Mouse (Mus musculus): ENCODE results near the gene Mrpl50. TPM values are rescaled to one million over a fixed set of nuclear protein-coding genes. Genes with fewer than 3 reads are reported as not detected.
A peak's percentile ranks its signal among the peaks of the same experiment; 100 is the strongest.

Gene Mrpl50
- polyA plus RNA-seq (2015; fragmentation: Nextera tagmentation; extraction: Ambion mirVana): 85.6 and 91.3 TPM in 2 replicates

GRCm38 (mm10) chr4:49520572-49521340, at the start of gene Mrpl50, which contains the start of gene Zfp189:
Mrpl50 (minus strand) TSS chr4:49521093.
Zfp189 (plus strand) TSS chr4:49521176.
- H3K4me2 ChIP-seq: peak within 1 kb of the TSS; percentile 66
- peak within 1 kb of the TSS; percentile 68 for H3K9ac ChIP-seq
- H3K36me3 ChIP-seq: 0 out of 2 replicates have a peak, but pooled peaks cover 6% of the 10 kb centered on the region
- H3K4me1 ChIP-seq: peaks cover 6% of the 10 kb centered on the region; the same call in 1 of the 2 replicates
- H3K27me3 ChIP-seq (replicated peaks): no peaks in the 10 kb centered on the region
- H3K9me3 ChIP-seq: no peaks in the 10 kb centered on the region
- H3K4me3 ChIP-seq (replicated peaks): peak within 1 kb of the TSS; percentile 77
- ATAC-seq (ENCODE audit: insufficient read depth, low FRiP score, low read depth): peak; percentile 99
- under 1% methylated on average over 41 of the region's 41 CpGs for WGBS
- H3K27ac ChIP-seq: peak within 1 kb of the TSS; percentile 59

DNA sequence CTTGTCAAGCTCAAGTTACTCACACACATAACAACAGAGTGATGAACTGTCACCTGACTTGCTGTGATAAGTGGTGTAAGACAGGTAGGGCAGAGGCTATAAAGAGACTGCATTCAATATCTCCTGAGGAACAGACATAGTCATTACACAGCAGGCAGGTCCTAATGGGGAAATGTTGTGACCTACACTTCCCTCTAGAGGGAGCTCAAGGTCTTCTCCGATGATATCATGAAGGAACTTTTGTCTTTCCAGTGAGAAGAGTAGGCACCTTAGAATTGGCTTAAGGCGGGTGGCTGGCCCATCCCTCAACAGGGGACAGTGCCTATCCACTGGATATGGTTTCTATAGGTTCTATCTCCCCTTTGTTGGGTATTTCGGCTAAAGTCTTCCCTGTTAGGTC, 46.7 kb upstream of the Mrpl50 start:
- no peaks in the 10 kb centered on the region for H3K9me3 ChIP-seq
- no peaks in the 10 kb centered on the region for H3K27me3 ChIP-seq (replicated peaks)
- 16% methylated on average over 3 of the region's 3 CpGs for WGBS
- H3K9ac ChIP-seq: no peak overlapping the region
- no peaks in the 10 kb centered on the region for H3K4me1 ChIP-seq
- no peak overlapping the region for H3K27ac ChIP-seq
- peak; percentile 58 for ATAC-seq (ENCODE audit: insufficient read depth, low FRiP score, low read depth)
- no peak overlapping the region for H3K4me3 ChIP-seq (replicated peaks)
- no peak overlapping the region for H3K4me2 ChIP-seq
- no peaks in the 10 kb centered on the region for H3K36me3 ChIP-seq

GRCm38 (mm10) chr4:49559915-49560772, 39.3 kb upstream of the Mrpl50 start:
- ATAC-seq (ENCODE audit: insufficient read depth, low FRiP score, low read depth): peak; percentile 66; the same call in 1 of the 2 replicates

GRCm38 (mm10) chr4:49558181-49558580, 37.3 kb upstream of the Mrpl50 start:
- Histone ChIP-seq H3K9me3 (no peaks in the 10 kb centered on the region), H3K4me3 (replicated peaks) (no peak overlapping the region), H3K36me3 (no peaks in the 10 kb centered on the region), H3K4me2 (no peak overlapping the region), H3K27me3 (replicated peaks) (no peaks in the 10 kb centered on the region), H3K4me1 (no peaks in the 10 kb centered on the region), H3K9ac (no peak overlapping the region), H3K27ac (no peak overlapping the region)
- no peak for ATAC-seq (ENCODE audit: insufficient read depth, low FRiP score, low read depth)
- WGBS: 55% methylated on average over 2 of the region's 2 CpGs

More at GRCm38 (mm10) chr4:49559915-49560772, 39.3 kb upstream of the Mrpl50 start:
- H3K4me2 ChIP-seq: no peak overlapping the region
- H3K27me3 ChIP-seq (replicated peaks): no peaks in the 10 kb centered on the region
- WGBS: 65% methylated on average over 20 of the region's 20 CpGs
- no peak overlapping the region for H3K27ac ChIP-seq
- no peaks in the 10 kb centered on the region for H3K9me3 ChIP-seq
- no peaks in the 10 kb centered on the region for H3K4me1 ChIP-seq
- no peak overlapping the region for H3K4me3 ChIP-seq (replicated peaks)
- no peaks in the 10 kb centered on the region for H3K36me3 ChIP-seq
- no peak overlapping the region for H3K9ac ChIP-seq

GRCm38 (mm10) chr4:49557375-49557774, 36.5 kb upstream of the Mrpl50 start:
- no peak for ATAC-seq (ENCODE audit: insufficient read depth, low FRiP score, low read depth)
- WGBS: 94% methylated on average over 7 of the region's 7 CpGs
- Histone ChIP-seq H3K4me3 (replicated peaks) (no peak overlapping the region), H3K9me3 (no peaks in the 10 kb centered on the region), H3K27ac (no peak overlapping the region), H3K36me3 (no peaks in the 10 kb centered on the region), H3K4me1 (no peaks in the 10 kb centered on the region), H3K27me3 (replicated peaks) (no peaks in the 10 kb centered on the region), H3K4me2 (no peak overlapping the region), H3K9ac (no peak overlapping the region)

GRCm38 (mm10) chr4:49553380-49553779, 32.5 kb upstream of the Mrpl50 start:
- Histone ChIP-seq H3K4me2 (no peak overlapping the region), H3K27me3 (replicated peaks) (no peaks in the 10 kb centered on the region), H3K9me3 (no peaks in the 10 kb centered on the region), H3K9ac (no peak overlapping the region), H3K4me3 (replicated peaks) (no peak overlapping the region), H3K36me3 (no peaks in the 10 kb centered on the region), H3K4me1 (no peaks in the 10 kb centered on the region), H3K27ac (no peak overlapping the region)
- no peak for ATAC-seq (ENCODE audit: insufficient read depth, low FRiP score, low read depth)
- 64% methylated on average over 5 of the region's 5 CpGs for WGBS

DNA sequence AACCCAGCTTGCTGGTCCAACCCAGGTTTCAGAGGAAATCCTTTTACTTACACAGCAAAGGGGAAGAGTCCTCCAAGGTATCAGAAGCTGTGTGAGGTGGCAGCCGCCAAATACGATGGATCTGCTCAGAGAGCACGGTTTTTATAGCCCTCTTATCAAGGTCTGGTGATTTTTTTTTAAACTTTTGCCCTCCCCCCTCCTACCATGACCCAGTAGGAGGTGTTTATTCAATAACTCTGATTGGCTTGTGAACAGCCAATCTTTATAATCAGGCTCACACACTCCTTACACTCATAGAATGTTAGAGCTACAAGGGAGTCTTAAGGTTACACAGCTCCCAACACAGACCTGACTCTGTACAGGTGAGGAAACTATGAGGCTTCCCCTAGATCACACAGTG, 28.5 kb upstream of the Mrpl50 start, which contains the start of gene Aldob:
Gene Aldob (minus strand): TSS at position 164 of the 400 bp plus-strand sequence.
- Histone ChIP-seq H3K9ac (no peak within 1 kb of the TSS), H3K4me3 (replicated peaks) (no peak within 1 kb of the TSS), H3K27ac (no peak within 1 kb of the TSS), H3K36me3 (no peaks in the 10 kb centered on the region), H3K27me3 (replicated peaks) (no peaks in the 10 kb centered on the region), H3K9me3 (no peaks in the 10 kb centered on the region), H3K4me1 (no peaks in the 10 kb centered on the region), H3K4me2 (no peak within 1 kb of the TSS)
- no peak; the same call in 1 of the 2 replicates for ATAC-seq (ENCODE audit: insufficient read depth, low FRiP score, low read depth)
- 35% methylated on average over 3 of the region's 3 CpGs for WGBS

DNA sequence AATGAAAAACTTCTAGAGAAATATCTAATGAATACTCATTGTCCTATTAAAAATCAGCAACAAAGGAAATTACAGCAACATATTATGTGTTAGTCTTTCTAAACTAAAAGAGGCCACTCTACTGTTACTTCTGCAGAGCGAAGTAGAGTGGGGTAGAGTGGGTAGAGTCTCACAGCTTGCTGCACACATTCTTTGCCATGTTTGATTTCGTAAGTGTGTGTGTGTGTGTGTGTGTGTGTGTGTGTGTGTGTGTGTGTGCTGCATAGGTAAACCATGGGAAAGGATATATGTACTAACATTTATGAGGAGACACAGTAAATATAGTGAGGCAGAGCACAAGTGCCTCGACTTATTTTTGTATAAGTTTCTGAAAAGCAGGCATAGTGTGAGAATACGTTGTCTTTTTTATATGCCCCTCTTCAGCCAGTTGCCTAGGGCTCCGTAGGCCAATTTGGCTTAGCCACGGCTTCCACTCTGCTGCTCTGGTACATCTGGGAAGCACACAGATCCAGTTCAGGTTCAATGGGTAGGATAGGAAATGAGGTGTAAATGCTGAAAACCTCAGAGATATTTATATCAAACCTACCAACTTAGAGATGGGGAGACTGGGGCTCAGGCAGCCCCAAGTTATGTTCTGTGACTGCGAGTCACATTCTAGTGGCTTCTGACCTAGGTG, 26.8 kb upstream of the Mrpl50 start:
- Histone ChIP-seq H3K4me1 (no peaks in the 10 kb centered on the region), H3K4me2 (no peak overlapping the region), H3K4me3 (replicated peaks) (no peak overlapping the region), H3K9me3 (no peaks in the 10 kb centered on the region), H3K27ac (no peak overlapping the region), H3K9ac (no peak overlapping the region), H3K36me3 (no peaks in the 10 kb centered on the region), H3K27me3 (replicated peaks) (no peaks in the 10 kb centered on the region)
- WGBS: 85% methylated on average over 7 of the region's 7 CpGs
- ATAC-seq (ENCODE audit: insufficient read depth, low FRiP score, low read depth): no peak

DNA sequence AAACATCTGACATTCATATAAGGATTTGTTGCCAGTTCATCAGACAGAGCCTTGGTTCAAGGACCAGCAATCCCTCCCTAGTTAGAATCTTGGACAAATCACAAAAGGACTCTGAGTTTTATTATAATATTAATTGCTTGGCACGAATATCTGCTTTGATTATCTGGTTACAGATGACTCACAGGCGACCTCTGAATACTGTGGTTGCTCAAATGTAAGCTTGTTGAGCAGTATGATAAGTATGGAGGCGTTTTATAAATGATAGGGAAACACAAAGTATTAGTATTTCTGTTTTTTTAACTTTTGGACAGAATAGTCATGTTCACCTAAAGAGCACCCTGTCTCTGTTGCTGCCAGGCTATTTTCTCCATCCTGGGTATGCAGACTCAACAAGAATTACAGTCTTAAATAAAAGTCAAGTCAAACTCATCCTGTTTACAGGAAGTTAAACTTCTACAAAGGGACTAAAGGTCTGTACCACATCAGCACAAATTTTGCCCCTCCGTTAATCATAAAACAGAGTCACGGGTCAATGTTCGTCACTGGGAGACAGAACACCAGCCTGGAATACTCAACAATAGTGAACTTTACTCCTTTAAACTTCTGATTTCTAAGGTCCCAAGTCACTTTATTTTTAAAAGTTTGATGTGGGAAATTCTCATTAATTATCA, 26.1 kb upstream of the Mrpl50 start:
- Histone ChIP-seq H3K4me3 (replicated peaks) (no peak overlapping the region), H3K9me3 (no peaks in the 10 kb centered on the region), H3K4me1 (no peaks in the 10 kb centered on the region), H3K4me2 (no peak overlapping the region), H3K36me3 (no peaks in the 10 kb centered on the region), H3K27me3 (replicated peaks) (no peaks in the 10 kb centered on the region), H3K27ac (no peak overlapping the region), H3K9ac (no peak overlapping the region)
- WGBS: 63% methylated on average over 6 of the region's 6 CpGs
- no peak for ATAC-seq (ENCODE audit: insufficient read depth, low FRiP score, low read depth)

DNA sequence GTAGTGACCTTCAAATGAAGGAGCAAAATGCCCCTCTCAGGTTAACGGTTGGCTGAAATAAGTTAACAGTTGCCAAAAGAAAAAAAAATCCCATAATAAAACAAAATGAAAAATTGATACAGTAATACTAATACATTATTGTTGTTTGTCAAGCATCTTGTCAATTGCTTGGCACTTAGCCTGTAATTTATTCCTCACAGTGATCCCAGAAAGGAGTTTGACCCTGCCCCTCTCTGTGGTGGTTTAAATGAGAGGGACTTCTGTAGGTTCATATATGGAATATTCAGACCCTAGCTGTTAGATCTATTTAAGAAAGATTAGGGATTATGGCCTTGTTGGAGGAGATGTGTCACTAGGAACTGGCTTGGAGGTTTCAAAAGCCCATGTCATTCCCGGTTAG, 25.1 kb upstream of the Mrpl50 start:
- Histone ChIP-seq H3K4me1 (no peaks in the 10 kb centered on the region), H3K4me3 (replicated peaks) (no peak overlapping the region), H3K36me3 (no peaks in the 10 kb centered on the region), H3K27ac (no peak overlapping the region), H3K27me3 (replicated peaks) (no peaks in the 10 kb centered on the region), H3K9ac (no peak overlapping the region), H3K9me3 (no peaks in the 10 kb centered on the region), H3K4me2 (no peak overlapping the region)
- WGBS: 80% methylated on average over 2 of the region's 2 CpGs
- ATAC-seq (ENCODE audit: insufficient read depth, low FRiP score, low read depth): no peak

GRCm38 (mm10) chr4:49540966-49541365, 20.1 kb upstream of the Mrpl50 start:
- Histone ChIP-seq H3K36me3 (no peaks in the 10 kb centered on the region), H3K9me3 (no peaks in the 10 kb centered on the region), H3K4me1 (no peaks in the 10 kb centered on the region), H3K27ac (no peak overlapping the region), H3K9ac (no peak overlapping the region), H3K27me3 (replicated peaks) (no peaks in the 10 kb centered on the region), H3K4me2 (no peak overlapping the region), H3K4me3 (replicated peaks) (no peak overlapping the region)
- ATAC-seq (ENCODE audit: insufficient read depth, low FRiP score, low read depth): no peak
- WGBS: 80% methylated on average over 3 of the region's 3 CpGs

Measured in stomach, embryonic 15.5 days (tissue).